Mouse (Mus musculus) heart, embryonic 11.5 days (tissue): ENCODE data around the gene Syngr1. TPM values are rescaled to one million over a fixed set of nuclear protein-coding genes. Genes with fewer than 3 reads are reported as not detected.
A peak's percentile ranks its signal among the peaks of the same experiment; 100 is the strongest.

Source experiments
- ATAC-seq: fragments of 200-750 bp; cut with Nextera tagmentation; replicated peaks from 2 replicates; pipeline ENCODE4 v1.8.0; 2017; ENCODE audit warnings: moderate library complexity; ENCODE audit not compliant: insufficient number of reproducible peaks, low FRiP score, low TSS enrichment
- H3K27ac ChIP-seq: fragments of 300-500 bp; sonication (generic); 2 replicates; pipeline ENCODE4 v1.5.1; 2014; ENCODE audit warnings: mild to moderate bottlenecking, low read depth, low read length
- H3K27me3 ChIP-seq: fragments of 300-500 bp; sonication (generic); 2 replicates; pipeline ENCODE4 v1.6.1; 2014; ENCODE audit warnings: mild to moderate bottlenecking, low read length, mixed read lengths; ENCODE audit not compliant: control insufficient read depth, insufficient read depth
- H3K36me3 ChIP-seq: fragments of 300-500 bp; sonication (generic); 2 replicates; pipeline ENCODE4 v1.6.1; 2014; ENCODE audit warnings: mild to moderate bottlenecking, low read length, moderate library complexity, mixed read lengths; ENCODE audit not compliant: control insufficient read depth, insufficient read depth
- H3K4me1 ChIP-seq: fragments of 300-500 bp; sonication (generic); 2 replicates; pipeline ENCODE4 v1.6.1; 2014; ENCODE audit warnings: low read length; ENCODE audit not compliant: control insufficient read depth, insufficient read depth
- H3K4me2 ChIP-seq: fragments of 300-500 bp; sonication (generic); 2 replicates; pipeline ENCODE4 v1.6.1; 2014; ENCODE audit warnings: mild to moderate bottlenecking, moderate library complexity
- H3K4me3 ChIP-seq: fragments of 300-500 bp; sonication (generic); 2 replicates; pipeline ENCODE4 v1.5.1; 2014; ENCODE audit warnings: low read depth, low read length
- H3K9ac ChIP-seq: fragments of 300-500 bp; sonication (generic); 2 replicates; pipeline ENCODE4 v1.6.1; 2014; ENCODE audit warnings: mild to moderate bottlenecking, low read depth, low read length, moderate library complexity
- H3K9me3 ChIP-seq: fragments of 300-500 bp; sonication (generic); replicated peaks from 2 replicates; pipeline ENCODE4 v1.6.1; 2016; ENCODE audit warnings: low read length; ENCODE audit not compliant: control insufficient read depth
- WGBS: fragments of 180-500 bp; shearing (Covaris S2); extraction: QIAGEN DNeasy Blood & Tissue Kit; methylation state at CpG from one replicate; pipeline ENCODE4 v1.1.7; 2014; ENCODE audit not compliant: insufficient replicate concordance; 5-methylcytosine and 5-hydroxymethylcytosine counted together
- polyA plus RNA-seq: library from polyadenylated mRNA; unstranded; fragments of >200 nt; fragmentation: Nextera tagmentation; extraction: Ambion mirVana; gene quantifications from 2 replicates; pipeline ENCODE4 v1.2.1, GENCODE M21; 2014

The Syngr1 gene
- polyA plus RNA-seq, 1 experiment from 2014 or later: 15.2 TPM

- Histone ChIP-seq H3K4me3 (peak overlapping the region; percentile 85), H3K9ac (peak overlapping the region; percentile 96), H3K9me3 (no peaks in the 10 kb centered on the region), H3K36me3 (peaks cover 41% of the 10 kb centered on the region), H3K4me1 (peaks cover 22% of the 10 kb centered on the region), H3K27me3 (no peaks in the 10 kb centered on the region), H3K27ac (peak overlapping the region; percentile 91), H3K4me2 (peak overlapping the region; percentile 88)
- ATAC-seq: no peak
- 59% methylated on average over 9 of the region's 9 CpGs for WGBS
These were observed 10.2 kb upstream of the Syngr1 start for GRCm38 (mm10) chr15:80080711-80081615.

DNA sequence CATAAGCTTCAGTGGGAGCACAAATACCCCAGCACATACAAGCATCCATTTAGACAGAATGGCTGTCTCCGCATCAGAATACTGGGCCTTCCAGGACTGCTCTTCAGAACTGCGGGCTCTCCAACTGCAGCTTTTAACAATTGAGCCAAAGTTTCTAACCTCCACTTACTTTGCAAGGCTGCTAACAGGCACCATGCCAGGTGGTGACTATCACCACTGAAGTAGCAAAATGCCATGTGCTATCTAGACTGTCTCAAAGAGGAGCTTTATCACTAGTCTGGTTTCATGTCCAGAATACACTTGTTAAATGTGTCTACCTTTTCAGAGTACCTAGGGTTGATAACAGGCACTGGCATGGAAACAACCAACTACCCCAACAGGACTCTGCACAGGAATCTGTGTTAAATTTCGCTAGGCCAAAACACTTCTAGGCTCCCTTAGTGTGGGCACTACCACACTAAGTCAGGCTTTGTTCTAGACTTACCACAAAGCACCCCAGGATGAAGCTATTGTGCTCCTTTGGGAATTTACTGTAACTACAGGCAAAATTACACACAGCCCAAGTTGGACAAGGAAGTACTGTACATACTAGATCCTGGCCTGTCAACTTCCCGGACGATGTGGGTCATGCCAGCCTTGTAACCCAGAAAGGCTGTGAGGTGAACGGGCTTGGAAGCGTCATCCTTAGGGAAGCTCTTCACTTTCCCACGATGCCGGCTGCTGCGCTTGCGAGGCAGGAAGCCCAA is 9.2 kb upstream of the Syngr1 start:
- Histone ChIP-seq H3K4me3 (peak overlapping the region; percentile 85), H3K9me3 (no peaks in the 10 kb centered on the region), H3K36me3 (peaks cover 40% of the 10 kb centered on the region), H3K4me2 (peak overlapping the region; percentile 88), H3K4me1 (peaks cover 22% of the 10 kb centered on the region), H3K9ac (peak overlapping the region; percentile 96), H3K27me3 (no peaks in the 10 kb centered on the region), H3K27ac (peak overlapping the region; percentile 91; the same call in 1 of the 2 replicates)
- WGBS: 4% methylated on average over 11 of the region's 11 CpGs
- no peak for ATAC-seq

DNA sequence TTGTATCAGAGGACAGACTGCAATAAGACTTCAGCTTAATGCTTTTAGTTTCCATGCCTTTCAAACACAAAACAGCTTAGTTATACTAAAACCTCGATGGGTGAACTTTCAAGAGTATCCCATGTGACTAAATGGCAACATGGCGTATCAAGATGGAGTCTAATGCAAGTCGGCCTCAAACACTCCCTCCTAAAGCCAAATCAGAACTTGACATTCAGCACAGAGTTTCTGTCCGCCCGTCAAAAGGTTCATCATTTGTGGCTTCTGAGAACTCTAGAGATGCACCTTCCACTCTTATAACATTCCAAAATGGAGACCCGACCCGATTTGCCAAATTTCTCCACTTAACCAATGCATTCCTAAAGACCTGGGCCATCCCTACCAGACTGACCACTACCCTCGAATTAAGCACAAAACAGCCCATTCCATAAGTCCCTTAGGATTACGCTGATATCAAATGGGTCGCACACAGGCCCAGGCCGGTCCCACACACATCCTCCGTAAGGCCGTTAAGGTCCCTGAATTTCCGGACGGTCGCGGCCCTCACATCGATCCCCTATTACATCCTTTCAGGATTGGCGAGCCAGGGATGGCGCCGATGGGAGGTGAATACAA is 8.4 kb upstream of the Syngr1 start:
- Histone ChIP-seq H3K27ac (peak overlapping the region; percentile 91), H3K9ac (peak overlapping the region; percentile 96), H3K27me3 (no peaks in the 10 kb centered on the region), H3K9me3 (no peaks in the 10 kb centered on the region), H3K4me1 (peaks cover 22% of the 10 kb centered on the region), H3K36me3 (peaks cover 36% of the 10 kb centered on the region), H3K4me3 (peak overlapping the region; percentile 85), H3K4me2 (peak overlapping the region; percentile 88)
- WGBS: 0% methylated on average over 21 of the region's 21 CpGs
- ATAC-seq: peak; percentile 16; the same call in 1 of the 2 replicates

- Histone ChIP-seq H3K9ac (peak overlapping the region; percentile 96), H3K4me3 (peak overlapping the region; percentile 85), H3K4me1 (peaks cover 22% of the 10 kb centered on the region), H3K9me3 (no peaks in the 10 kb centered on the region), H3K27me3 (no peaks in the 10 kb centered on the region), H3K36me3 (peaks cover 33% of the 10 kb centered on the region), H3K27ac (peak overlapping the region; percentile 91), H3K4me2 (peak overlapping the region; percentile 88)
- peak; percentile 92 for ATAC-seq
- under 1% methylated on average over 30 of the region's 30 CpGs for WGBS
These were observed 7.8 kb upstream of the Syngr1 start for GRCm38 (mm10) chr15:80083276-80083731.

DNA sequence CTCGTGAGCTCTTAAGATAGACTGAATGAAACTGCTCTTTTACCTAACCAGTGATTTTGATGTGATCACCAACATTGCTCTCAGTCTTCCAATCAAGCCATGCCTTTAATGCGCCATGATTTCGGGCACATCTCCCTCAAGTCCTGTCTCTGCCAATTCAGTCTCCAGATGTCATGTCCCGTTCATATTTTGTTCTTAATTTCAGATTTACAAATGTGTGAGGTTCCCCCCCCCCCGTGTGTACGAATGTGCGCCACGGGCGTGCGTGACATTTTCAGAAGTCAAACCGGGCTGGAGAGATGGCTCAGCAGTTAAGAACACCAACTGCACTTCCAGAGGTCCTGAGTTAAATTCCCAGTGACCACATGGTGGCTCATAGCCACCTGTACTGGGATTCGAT is 7.4 kb upstream of the Syngr1 start:
- 2% methylated on average over 12 of the region's 12 CpGs for WGBS
- ATAC-seq: peak; percentile 2; the same call in 1 of the 2 replicates
- H3K27me3 ChIP-seq: no peaks in the 10 kb centered on the region
- peak overlapping the region; percentile 76 for H3K9ac ChIP-seq
- H3K27ac ChIP-seq: peak overlapping the region; percentile 83
- peaks cover 30% of the 10 kb centered on the region for H3K36me3 ChIP-seq
- H3K9me3 ChIP-seq: no peaks in the 10 kb centered on the region
- H3K4me2 ChIP-seq: peak overlapping the region; percentile 88
- H3K4me3 ChIP-seq: peak overlapping the region; percentile 85
- H3K4me1 ChIP-seq: peaks cover 22% of the 10 kb centered on the region

DNA sequence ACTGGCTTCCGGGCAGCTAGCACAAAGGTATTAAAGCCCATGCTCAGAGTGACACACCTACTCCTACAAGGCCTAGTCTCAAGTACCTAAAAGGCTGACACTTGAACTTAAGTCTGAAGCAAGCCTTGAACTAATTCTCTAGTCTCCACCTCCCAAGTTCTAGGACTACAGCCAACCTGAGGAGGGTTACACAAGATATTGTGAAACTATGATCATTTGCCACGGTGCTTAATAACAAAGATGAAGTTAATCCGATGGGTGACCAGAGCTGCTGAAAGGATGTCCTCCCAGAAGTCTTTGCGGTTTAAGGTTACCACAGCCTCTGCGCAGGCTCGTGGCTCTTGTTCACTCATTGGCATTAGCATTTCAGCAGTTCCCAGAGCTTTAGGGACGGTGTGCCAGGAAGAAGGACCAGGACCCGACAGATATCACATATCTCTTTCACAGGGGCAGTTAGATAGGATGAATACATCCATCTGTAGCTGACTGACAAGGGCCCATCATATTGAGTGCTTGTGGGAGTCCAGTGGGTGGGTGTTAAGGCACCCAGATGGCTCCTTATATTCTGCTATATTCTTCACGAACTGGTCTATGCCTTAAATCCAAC is 3.6 kb upstream of the Syngr1 start:
- H3K36me3 ChIP-seq: no peaks in the 10 kb centered on the region
- no peaks in the 10 kb centered on the region for H3K4me1 ChIP-seq
- no peak overlapping the region for H3K4me2 ChIP-seq
- H3K27ac ChIP-seq: no peak overlapping the region
- H3K9ac ChIP-seq: no peak overlapping the region
- ATAC-seq: no peak
- no peaks in the 10 kb centered on the region for H3K9me3 ChIP-seq
- peaks cover 22% of the 10 kb centered on the region for H3K27me3 ChIP-seq
- WGBS: 79% methylated on average over 9 of the region's 9 CpGs
- no peak overlapping the region for H3K4me3 ChIP-seq

DNA sequence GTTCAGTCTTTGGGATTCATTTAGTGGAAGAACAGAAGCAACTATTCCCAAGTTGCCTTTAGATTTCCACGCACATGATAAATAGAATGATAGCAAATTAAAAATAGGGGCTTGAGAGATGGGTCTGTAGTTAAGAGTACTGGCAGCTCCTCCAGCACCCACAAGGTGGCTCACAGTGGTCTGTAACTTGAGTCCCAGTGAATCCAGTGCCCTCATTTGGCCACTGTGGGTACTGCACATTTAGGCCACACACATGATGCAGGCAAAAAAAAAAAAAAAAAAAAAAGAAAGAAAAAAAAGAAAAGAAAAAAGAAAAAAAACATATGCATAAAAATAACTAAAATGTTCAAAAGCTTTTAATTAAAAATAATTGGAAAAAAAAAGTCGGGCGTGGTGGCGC is 2.5 kb upstream of the Syngr1 start:
- no peaks in the 10 kb centered on the region for H3K9me3 ChIP-seq
- no peak for ATAC-seq
- peaks cover 30% of the 10 kb centered on the region for H3K27me3 ChIP-seq
- no peak overlapping the region for H3K27ac ChIP-seq
- H3K4me3 ChIP-seq: no peak overlapping the region
- H3K36me3 ChIP-seq: no peaks in the 10 kb centered on the region
- 28% methylated on average over 4 of the region's 4 CpGs for WGBS
- no peaks in the 10 kb centered on the region for H3K4me1 ChIP-seq
- no peak overlapping the region for H3K9ac ChIP-seq
- H3K4me2 ChIP-seq: no peak overlapping the region

DNA sequence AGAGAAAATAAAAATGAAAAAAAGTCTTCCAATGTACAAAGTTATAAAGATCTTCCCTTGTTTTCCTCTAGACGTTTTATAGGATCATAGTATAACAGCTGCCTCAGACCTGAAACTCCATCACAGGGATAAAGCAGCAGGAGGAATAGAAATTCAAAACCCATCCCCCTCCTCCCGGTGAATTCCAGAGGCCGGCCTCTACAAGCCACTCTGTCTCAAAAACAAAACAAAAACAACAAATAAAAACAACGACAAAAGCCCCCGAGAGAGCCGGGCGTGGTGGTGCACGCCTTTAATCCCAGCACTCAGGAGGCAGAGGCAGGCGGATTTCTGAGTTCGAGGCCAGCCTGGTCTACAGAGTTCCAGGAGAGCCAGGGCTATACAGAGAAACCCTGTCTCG is 979 bp upstream of the Syngr1 start:
- Histone ChIP-seq H3K36me3 (no peaks in the 10 kb centered on the region), H3K9me3 (no peaks in the 10 kb centered on the region), H3K9ac (no peak overlapping the region), H3K4me3 (no peak overlapping the region), H3K4me1 (no peaks in the 10 kb centered on the region), H3K4me2 (no peak overlapping the region), H3K27ac (no peak overlapping the region), H3K27me3 (peaks cover 34% of the 10 kb centered on the region)
- no peak for ATAC-seq
- WGBS: 62% methylated on average over 11 of the region's 11 CpGs
